Mouse (Mus musculus): ENCODE measurements at regions not wholly inside any gene's neighbourhood (a gene's known extent, or its start where the extent isn't known, plus 50 kb on each side); places are given as distances from the start of the nearest gene placed in this dataset.

DNA sequence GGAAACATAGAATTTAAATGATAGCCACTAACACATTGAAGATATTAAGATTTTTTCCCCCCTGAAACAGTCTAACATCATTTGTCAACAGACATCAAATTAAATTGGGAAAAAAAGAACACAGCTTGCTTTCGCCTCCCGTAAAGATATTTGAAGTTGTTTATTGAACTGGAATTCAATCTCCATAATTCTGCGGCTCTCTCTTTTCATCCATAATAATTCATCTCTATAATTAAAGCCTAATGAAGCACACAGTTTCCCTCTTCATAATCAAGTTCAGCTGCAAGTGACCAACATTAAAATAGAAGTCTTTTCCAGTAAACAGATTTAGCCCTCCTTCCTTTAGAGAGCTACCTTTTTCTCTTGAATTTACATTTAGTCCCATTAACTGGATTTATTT lies 107.4 kb upstream of the Hs3st3a1 start:
- TF ChIP-seq CTCF (conservative IDR thresholded peaks at IDR 0.05 in 1 of 2, IDR thresholded peaks at IDR 0.05 in 1 of 2; ENCODE audit: low read depth in 2 of 2, low read length in 2 of 2) (no peak), EP300 (IDR thresholded peaks at IDR 0.05; ENCODE audit: low read length) (no peak), NELFE (IDR thresholded peaks at IDR 0.05; ENCODE audit: low read depth, low read length) (no peak), MAFK (IDR thresholded peaks at IDR 0.05; ENCODE audit: insufficient replicate concordance, low read length) (no peak), JUN (IDR thresholded peaks at IDR 0.05; ENCODE audit: insufficient read depth, low read depth, low read length) (no peak), CHD2 (IDR thresholded peaks at IDR 0.05; ENCODE audit: low read length) (no peak), POLR2A (IDR thresholded peaks at IDR 0.05; ENCODE audit: low read depth, low read length) (no peak), ETS1 (conservative IDR thresholded peaks at IDR 0.05; ENCODE audit: low read depth, low read length) (no peak), USF1 (IDR thresholded peaks at IDR 0.05; ENCODE audit: low read depth, low read length) (no peak)

All from CH12.LX (cell line).